Mouse (Mus musculus) layer of hippocampus, adult 8-10 months (tissue): ENCODE results near the gene Camkv. TPM values are rescaled to one million over a fixed set of nuclear protein-coding genes. Genes with fewer than 3 reads are reported as not detected.

Experiments
- DNase-seq, 2 experiments: peaks; one replicate each; pipeline ENCODE4 v3.0.0; 2022; ENCODE audit warnings: low spot score in 2 of 2
- total RNA-seq, 4 experiments: library from RNA; stranded (reverse); gene quantifications; 2 replicates each; pipeline ENCODE4 v1.2.4; 2022

The Camkv gene
- total RNA-seq, 4 experiments from 2014 or later = 470 to 535 (median 505) TPM

DNA sequence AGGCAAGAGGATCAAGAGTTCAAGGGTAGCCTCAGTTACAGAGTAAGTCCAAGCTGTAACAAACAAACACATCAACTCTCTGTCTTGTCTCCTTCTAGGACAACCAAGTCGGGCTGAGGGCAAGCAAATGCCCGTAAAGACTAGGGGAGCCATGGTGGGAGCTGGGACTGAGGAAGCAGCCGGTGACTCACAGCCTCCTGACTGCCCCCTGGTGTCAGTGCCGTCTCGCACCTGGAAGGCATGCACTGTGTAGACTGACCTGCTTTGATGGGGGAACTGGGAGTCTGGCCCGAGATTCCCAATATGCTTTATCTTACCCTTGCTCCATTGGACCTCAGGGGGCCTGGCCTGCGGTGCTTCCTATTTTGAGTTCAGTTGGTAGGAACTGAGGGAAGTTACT lies 12.5 kb upstream of the Camkv start:
- no peak for DNase-seq

DNA sequence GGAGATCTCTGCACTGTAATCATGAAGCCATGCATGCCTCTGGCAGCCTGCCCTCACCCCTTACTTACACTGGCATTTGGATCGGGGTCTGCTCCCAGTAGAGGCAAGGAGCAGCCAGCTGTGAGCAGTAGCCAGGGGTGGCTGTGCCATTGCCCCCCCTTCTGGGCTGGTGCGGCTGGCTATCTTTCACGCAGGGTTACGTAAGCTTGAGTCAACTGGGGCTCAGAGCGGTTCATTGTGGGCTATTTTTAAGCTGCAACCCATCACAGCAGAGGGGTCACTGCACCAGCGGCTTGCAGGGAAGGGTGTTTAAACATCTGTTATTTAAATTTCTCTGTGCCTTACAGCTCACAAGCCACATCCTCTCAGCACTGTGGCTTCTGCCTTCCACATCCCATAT lies 11.5 kb upstream of the Camkv start:
- DNase-seq = no peak

DNA sequence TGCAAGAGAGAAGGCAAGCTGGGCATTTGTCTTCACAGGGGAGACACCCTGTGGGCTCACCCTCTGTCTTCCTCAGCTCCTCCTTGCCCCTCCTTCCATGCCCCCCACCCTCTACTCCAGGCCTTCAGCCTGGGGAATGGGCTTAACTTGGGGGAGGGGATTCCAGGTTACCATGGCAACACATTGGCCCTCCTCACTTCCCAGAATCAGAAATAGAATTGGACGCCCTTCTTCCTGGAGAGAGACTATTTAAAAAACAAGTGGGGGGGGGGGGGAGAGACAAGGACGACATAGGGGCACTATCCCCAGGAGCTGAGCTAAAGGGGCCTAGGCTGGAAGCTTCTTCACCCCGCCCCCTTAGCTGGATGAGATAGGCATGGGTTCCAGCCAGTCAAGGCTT lies 10.2 kb upstream of the Camkv start:
- no peak for DNase-seq

DNA sequence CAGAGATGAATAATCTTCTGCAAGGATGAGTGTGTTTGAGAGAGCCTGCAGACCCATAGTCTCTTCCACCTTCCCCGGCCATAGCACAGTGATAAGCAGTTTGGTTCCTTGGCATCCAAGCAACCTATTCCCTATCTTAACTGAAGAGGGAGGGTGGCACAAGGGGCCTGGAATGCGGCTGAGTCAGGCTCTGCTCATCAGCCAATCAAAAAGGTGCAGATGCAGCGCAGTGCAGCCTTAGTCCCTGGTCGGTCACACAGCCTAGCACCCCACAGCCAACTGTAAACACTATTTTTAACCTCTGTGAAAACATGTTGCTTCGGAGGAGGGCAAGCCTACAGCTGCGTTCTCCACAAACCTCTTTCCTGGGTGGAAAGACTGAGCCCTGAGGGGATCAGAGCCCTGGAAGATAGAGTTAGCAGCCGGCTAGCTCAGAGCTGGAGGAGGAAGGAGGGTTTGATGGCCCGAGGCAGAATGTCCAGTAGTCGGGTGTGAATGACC lies 8.5 kb upstream of the Camkv start:
- no peak for DNase-seq

DNA sequence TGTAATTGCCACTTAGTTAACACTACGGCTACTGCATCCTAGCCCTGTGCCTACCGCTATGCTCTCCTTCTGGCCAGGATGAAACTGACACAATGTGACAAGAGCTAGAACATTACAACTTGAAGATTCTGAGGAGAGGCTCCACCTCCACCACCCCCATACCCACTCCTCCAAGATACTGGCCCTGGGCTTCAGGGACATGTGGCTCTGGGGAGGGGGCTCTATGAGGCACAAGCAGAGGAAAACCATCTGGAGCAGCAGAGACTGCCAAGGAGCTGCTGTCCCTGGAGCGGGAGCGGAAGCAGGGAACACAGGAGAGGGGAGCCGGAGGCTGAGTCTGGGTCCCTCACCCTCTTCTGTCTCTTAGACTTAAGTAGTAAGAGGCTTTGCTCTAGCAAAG lies 7.7 kb upstream of the Camkv start:
- DNase-seq = no peak

DNA sequence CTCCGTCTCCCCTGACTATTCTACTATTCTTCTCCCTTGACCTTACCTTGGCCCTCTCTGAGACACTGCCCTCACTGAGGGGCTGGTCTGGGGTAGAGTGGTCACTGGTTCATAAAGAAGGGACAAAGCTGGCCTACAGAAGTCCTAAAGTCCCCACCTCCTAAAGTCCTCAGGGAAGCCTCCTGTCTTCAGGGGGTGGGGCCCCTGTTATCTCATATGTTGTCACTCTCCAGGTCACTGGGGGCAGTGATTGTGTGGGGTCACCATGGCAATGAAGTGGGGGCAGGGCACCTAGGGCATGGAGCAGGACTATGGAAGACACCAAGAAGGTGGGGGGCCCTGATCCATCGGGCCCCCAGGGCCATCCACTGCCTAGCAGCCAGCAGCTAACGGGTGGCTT lies 7.3 kb upstream of the Camkv start, which contains the start of gene Actl11:
TSS of gene Actl11 (plus strand) at position 301 of the 400 bp plus-strand sequence.
- DNase-seq = no peak

DNA sequence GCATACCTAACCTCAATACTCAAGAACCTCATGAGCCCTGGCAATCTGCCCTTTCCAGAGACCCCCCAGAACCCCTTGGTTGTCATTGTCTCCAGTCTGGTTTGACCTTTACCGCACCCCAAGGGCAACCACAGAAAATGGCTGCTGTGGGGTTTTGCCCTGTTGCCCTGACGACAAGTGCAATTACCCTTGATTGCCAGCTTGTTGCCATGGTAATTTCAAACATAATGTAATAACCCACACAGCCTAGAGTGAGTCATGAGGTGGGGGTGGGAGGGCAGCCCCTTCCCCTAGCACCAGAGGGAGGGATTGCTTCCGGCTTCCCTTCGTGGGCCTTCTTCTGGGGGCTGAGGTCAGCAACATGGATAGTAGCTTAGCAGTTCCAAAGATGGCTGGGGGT lies 3.3 kb upstream of the Camkv start:
- no peak for DNase-seq

DNA sequence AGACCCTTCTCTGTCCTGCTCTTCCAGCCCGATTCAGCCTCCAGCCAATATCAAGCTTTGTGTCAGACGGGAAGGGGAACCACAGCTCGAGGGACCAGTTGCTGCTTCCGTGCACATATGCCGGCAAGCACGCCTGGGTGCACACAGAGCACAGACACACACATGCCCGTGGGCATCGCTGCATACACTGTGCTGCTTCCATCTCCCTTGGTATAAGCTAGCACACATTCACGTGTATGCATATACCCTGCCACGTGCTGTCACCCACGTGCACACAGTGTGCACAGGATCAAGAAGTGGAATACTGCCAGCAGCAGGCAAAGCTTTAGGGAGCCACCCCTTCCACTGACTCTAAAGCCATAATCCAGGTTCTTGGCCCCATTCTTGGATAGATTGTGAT lies 1.3 kb upstream of the Camkv start:
- DNase-seq = no peak

DNA sequence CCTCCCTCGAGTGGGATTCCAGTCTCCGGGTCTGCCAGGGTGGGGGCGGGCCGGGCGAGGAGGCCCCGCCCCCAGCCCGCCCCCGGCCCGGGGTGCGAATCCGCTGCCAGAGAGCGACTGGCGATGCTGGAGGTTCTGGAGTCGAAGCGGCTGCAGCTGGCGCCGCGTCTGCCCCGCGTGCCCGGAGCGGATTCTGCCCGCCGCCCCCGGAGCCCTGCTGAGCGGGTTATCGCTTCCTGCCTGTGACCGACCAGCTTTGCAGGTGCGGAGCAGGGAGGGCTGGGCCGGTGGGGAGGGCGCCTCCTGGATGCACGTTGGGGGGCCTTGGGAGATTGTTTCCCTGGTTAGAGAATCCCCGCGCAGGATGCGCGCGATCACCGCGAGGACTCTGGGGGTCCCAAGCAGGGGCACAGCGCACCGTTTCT lies 328 bp downstream of the Camkv start:
- peak in 1 of 2 experiments; percentile 54 for DNase-seq

DNA sequence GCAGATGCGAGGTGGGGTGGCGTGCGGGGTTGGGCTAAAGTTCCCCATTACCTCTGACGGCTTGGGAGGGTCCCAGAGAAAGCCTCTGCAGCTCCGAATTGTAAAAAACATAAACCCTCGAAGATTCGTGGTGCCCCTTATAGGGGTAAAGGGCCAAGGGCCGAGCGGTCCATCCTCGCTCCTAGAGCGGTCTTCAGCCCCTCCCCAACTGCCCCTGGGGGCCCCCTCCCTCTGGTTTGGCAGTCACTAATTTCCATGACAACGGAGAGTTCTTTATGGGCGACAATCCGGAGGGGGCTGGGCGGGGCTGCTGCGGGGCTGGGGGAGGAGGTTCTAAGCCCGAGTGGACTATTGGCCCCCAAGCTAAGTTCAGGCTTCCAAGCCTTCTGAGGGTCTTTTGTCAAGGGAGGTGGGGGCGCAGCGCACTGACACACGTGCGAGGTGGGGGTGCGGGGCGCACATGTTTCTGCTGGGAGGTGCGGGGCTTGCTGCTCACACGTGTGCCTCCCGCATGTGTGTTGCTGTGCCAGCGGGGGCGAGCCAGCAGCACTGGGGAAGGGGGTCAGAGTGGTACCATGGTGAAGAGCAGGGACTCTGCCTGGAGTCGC lies 845 bp downstream of the Camkv start:
- DNase-seq = no peak

DNA sequence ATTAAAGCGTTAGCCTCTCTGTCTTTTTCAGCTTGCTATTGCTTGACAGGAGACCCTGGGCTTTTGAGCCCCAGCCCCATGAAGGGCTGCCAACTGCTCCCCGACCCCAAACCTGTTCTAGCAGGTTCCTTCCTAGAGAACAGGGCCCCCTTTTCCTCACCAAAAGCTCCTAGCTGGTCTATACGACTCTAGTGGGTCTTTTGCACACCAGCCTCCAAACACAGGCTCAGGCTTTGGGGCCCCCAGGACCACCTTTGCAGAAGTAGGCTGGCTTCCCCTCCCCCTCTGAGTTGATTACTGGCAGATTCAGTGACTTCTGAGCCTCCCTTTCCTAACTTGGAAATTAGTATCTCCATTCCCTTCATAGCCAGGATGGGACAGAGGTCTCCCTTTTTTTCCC lies 1.4 kb downstream of the Camkv start:
- DNase-seq = no peak

DNA sequence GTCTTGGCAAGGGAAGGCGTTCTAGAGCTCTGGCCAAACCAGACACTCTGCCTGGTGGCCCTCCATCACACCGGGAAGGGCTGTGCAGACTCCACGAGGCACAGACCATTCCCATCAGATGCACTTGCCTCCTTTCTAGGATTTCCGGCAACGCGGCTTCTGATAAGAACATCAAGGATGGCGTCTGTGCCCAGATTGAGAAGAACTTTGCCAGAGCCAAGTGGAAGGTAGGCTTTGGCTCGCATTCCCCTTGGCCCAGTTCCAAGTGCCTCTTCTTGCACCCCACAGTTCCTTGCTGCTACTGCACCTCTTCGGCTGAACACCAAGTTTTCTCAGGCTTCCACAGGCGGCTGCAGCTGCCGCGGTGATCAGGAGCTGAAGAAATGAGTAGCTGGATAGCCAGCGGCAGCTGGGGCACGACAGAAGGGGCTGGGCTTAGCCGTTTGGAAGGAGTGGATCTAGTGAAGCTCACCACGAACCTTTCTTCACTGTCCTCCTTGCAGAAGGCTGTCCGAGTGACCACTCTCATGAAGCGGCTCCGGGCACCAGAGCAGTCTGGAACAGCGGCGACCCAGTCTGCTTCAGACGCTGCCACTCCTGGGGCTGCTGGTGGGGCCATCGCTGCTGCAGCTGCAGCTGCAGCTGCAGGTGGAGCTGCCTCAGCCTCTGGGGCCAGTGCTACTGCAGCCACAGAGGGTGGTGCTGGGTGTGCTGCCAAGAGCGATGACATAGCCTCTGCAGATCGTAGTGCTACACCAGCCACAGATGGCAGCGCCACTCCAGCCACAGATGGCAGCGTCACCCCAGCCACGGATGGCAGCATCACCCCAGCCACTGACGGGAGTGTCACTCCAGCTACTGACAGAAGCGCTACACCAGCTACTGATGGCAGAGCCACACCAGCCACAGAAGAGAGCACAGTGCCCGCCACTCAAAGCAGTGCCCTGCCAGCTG lies 12.0 kb downstream of the Camkv start:
- no peak for DNase-seq

DNA sequence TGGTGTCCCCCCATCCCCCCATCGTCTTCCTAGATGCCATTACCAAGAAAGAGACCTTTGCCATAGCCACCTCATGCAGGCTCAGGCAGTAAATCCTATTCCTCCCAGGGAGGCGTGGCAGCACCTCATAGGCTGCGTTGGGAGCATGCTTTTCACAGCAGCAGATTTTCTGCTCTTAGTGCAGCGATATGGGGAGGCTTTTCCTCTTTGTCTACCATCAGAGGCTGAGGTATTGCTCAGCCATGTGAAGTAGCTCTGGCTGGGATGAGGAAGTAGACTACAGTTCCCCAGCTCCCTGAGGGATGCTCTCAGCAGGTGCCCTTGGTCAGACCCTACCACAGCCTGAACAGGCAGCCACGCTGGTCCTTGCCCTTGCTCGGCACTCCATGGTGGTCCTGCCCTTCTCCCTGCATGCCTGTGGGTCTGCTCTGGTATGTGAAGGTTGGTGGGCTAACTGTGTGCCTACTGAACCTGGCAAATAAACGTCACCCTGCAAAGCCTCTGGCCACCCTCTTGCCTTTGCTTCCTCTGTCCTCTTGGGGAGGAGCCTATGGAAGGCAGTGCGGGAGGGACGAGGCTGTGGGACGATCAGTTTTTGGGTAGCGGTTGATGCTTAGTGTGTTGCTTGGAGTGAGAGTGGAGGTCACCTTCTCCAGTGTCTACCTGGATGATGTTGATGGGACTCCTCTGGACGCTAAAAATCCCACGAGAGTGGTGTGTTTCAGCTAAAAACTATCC lies 13.9 kb downstream of the Camkv start:
- DNase-seq = no peak

DNA sequence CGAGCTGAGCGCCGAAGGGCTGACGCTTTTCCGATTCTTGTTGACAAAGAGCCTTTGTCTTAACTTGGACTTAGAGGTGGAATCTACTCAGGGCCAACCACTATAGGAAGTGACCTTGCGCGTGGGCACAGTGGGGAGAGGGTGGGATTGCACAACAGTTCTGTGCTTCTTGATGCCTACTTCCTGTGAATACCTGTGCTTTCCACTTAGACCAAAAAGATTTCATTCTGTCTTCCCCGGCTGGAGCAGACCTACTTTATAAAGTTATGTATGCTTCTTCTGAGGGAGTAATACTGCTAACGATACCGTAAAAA lies 14.4 kb downstream of the Camkv start, which contains the start of gene Traip:
TSS of gene Traip (plus strand) at position 215 of the 314 bp plus-strand sequence.
- no peak for DNase-seq

DNA sequence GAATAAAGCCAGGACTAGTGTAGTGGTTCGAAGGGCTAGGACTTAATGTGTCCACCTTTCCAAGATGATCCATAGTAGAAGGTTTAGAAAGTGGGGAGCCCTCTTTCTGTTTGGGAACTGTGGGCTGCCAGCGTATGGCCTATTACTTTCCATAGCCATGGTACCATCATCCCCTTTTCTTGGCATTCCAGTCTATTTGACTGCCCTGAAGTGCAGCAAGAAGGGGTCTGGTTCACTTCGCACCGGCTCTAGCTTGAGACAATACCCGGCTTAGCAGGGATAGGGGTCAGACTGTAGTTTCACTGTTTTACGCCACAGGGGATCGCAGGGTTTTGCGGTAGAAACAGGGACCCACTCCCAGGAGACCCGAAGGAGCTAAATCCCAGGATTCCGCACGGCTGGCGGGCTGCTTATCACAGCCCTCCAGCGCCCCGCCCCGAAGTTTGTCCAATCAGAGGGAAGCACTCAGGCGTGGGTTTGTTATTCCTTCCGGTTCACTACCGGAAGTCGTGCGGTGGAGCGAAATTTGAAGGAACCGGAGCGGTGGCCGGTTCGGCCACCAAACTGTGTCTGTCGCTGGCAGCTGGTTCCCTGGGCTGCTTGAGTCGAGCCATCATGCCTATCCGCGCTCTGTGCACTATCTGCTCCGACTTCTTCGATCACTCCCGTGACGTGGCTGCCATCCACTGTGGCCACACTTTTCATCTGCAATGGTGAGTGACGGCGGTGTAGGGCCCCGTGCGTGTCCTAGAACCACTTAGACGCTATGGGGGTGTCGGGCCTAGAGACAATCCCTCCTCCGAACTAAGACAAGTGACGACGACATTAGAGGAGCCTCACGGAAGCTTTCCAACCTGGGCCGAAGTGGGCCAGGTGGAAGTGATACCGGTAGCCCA lies 15.2 kb downstream of the Camkv start:
- peak; percentile 87 to 90 for DNase-seq

DNA sequence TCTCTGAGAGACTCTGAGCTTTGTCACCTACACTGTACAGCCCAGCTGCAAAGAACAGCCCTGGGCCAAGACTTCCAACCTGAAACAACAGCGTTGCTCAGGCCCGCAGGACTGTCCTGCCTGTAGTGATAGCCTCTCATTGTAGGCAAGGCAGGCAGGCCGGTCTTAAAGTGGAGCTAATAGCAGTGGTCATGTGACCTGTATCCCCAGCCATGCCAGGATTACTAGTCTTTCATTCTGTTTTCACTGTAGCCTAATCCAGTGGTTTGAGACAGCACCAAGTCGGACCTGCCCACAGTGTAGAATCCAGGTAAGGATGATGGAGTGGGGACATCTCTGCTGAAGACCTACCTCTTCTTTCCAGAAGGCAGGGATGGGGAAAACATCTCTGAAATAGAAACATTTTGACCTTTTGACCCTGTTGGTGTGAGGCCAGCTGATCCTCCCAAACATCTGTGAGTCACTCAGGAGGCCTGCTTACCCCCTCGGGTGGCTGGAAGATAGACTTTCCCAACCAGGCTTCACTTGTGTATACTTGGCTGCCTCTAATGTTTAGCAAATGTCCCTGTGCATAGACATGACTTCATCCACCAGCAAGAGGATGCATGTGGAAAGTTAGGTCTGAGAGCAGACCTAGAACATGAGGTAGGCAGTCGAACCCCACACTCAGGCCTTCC lies 20.3 kb downstream of the Camkv start:
- DNase-seq = no peak

DNA sequence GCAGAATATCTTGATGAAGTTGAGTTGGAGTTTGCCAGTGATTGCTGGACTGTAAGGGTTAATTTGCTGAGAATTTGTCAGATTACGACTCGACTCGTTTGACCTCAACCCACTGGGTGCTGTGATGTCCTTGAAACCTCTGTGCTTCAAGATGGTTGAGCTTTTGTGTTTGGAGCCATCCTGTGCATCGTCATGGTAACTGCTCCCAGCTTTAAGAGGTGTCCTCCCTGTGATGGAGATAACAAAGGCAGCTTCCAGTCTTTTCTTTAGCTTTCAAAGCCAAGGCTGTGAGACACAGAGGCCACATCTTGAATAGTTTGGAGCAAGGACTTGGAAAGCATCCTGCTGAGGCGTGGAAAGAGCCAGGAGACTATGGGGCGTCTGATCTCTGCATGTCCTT lies 21.7 kb downstream of the Camkv start:
- DNase-seq = no peak

DNA sequence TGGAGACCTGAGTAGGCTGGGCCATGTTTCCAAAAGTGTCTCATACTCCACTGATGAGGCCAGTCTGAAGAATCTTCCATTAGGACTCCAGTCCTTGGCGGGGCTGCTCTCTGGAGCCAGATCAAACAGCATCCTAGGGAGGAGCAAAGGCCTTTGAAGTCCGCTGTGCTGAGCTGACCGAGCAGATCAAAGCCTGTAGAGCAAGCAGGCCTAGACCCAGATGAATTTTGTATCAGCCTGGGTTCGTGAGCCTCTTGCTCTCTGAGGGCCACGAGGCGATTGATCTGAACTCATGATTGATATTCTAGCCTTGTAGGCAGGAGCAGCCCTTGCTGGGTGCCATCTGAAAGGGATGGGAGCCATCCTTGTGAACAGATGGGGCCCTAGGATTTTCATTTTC lies 24.4 kb downstream of the Camkv start:
- DNase-seq = no peak

DNA sequence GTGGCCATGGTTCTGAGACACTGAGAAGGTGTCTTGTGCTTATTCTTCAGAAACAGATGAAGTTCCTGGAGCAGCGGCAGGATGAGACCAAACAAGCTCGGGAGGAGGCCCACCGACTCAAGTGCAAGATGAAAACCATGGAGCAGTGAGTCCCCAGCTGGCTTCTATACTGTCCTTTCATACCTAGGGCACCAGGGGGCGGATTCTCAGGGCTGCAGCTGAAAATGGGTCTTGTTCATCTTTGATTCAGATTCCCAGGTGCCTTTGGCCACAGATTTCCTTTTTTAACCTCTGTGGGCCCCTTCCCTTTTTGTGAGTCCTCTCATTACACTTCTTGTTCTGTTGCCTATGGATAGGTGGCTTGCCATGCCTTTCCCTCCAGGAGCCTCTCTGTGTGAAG lies 25.5 kb downstream of the Camkv start:
- no peak for DNase-seq

DNA sequence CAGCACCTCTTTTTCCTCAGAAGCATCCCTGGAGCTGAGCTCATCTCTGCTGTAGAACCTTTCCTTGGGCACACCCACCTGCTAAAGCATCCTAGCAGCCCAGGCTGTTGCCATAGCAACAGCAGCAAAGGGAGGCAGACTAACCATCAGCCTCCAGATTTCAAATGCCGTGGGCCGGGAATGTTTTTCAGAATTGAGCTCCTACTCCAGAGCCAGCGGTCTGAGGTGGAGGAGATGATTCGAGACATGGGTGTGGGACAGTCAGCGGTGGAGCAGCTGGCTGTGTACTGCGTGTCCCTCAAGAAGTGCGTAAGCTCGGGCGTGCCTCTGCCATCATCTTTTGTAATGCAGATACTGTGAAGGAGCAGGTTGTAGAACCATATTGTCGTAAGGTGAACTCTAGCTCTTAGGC lies 25.9 kb downstream of the Camkv start:
- DNase-seq = peak; percentile 85 to 86
